Mouse (Mus musculus) C2C12 (cell line): ENCODE results near the gene Gm45716.

Source experiments
- CTCF ChIP-seq: IDR thresholded peaks from one replicate; pipeline ENCODE4 v1.5.1; 2011; ENCODE audit not compliant: control insufficient read depth, insufficient read depth, insufficient read length
- MAX ChIP-seq: IDR thresholded peaks from one replicate; pipeline ENCODE4 v1.6.1; 2011; ENCODE audit warnings: mild to moderate bottlenecking, control low read depth
- USF1 ChIP-seq: IDR thresholded peaks from one replicate; pipeline ENCODE4 v1.6.1; 2011; ENCODE audit warnings: low read depth, mild to moderate bottlenecking, control low read depth, moderate library complexity

- TF ChIP-seq CTCF (no peak), USF1 (no peak), MAX (no peak)
These were observed 33.3 kb downstream of the Gm45716 start for GRCm38 (mm10) chr11:90220750-90221149.
